ENCODE assay signal across 7 mouse cellular contexts in the genomic region with DNA sequence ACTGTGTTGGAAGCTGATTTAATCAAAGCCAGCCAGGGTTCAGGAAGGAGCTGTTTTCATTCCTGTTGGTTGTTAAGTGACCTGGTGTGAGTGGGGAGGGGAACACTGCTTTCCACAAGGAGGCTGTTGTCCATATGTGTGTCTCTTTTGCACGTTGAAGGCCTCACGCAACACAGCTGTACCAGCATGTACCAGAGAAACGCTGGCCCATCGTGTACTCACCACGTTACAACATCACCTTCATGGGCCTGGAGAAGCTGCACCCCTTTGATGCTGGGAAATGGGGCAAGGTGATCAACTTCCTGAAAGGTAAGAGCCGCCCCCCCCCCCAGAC. TPM values are rescaled to one million over a fixed set of nuclear protein-coding genes. Genes with fewer than 3 reads are reported as not detected.
DNase-seq lines count a peak whose midpoint lies in the region; ATAC-seq and TF ChIP-seq lines count a peak whose summit lies in the region.

No protein-coding gene starts in this region.

- WGBS in lung, adult 2 months: 45% methylated on average over 5 of the region's 6 CpGs
- WGBS in intestine, embryonic 16.5 days: 28% methylated on average over 5 of the region's 6 CpGs
- WGBS in neural tube, embryonic 14.5 days: 35% methylated on average over 5 of the region's 6 CpGs

- no peaks in the 10 kb centered on the region for H3K9me3 ChIP-seq in intestine, embryonic 16.5 days (ENCODE audit: control insufficient read depth, low read length)
- H3K9me3 ChIP-seq in neural tube, embryonic 14.5 days (ENCODE audit: control insufficient read depth, low read length): no peaks in the 10 kb centered on the region

- no peak for ATAC-seq in intestine, embryonic 16.5 days
- no peak for ATAC-seq in neural tube, embryonic 14.5 days (ENCODE audit: low read depth)

- no peak overlapping the region for H3K27ac ChIP-seq in embryonic fibroblast, embryonic 13.5 days (ENCODE audit: insufficient read depth, low read length)
- peak overlapping the region; percentile 60; the same call in 1 of the 2 replicates for H3K27ac ChIP-seq in intestine, embryonic 16.5 days (ENCODE audit: low read length)
- H3K27ac ChIP-seq in neural tube, embryonic 14.5 days (ENCODE audit: low read depth, low read length): peak overlapping the region; percentile 85

- H3K27me3 ChIP-seq in intestine, embryonic 16.5 days (replicated peaks; ENCODE audit: control insufficient read depth, insufficient read depth, low read length): no peaks in the 10 kb centered on the region
- H3K27me3 ChIP-seq in neural tube, embryonic 14.5 days (ENCODE audit: control insufficient read depth, insufficient read depth, low read length): no peaks in the 10 kb centered on the region

- H3K9ac ChIP-seq in intestine, embryonic 16.5 days (ENCODE audit: low read depth, low read length): peak overlapping the region; percentile 78
- peak overlapping the region; percentile 69 for H3K9ac ChIP-seq in neural tube, embryonic 14.5 days (replicated peaks; ENCODE audit: low read depth, low read length)

- peak overlapping the region; percentile 85 for H3K4me2 ChIP-seq in intestine, embryonic 16.5 days (ENCODE audit: low read depth, low read length)
- H3K4me2 ChIP-seq in neural tube, embryonic 14.5 days (ENCODE audit: low read depth, low read length): peak overlapping the region; percentile 70

- DNase-seq in lung, adult 2 months: no peak
- DNase-seq in lung, postnatal 36 days: no peak
- no peak for DNase-seq in kidney, adult 8-10 months
- no peak for DNase-seq in cerebellum, postnatal 10 days

- no peaks in the 10 kb centered on the region for H3K36me3 ChIP-seq in intestine, embryonic 16.5 days (ENCODE audit: control insufficient read depth, insufficient read depth, low read length)
- H3K36me3 ChIP-seq in neural tube, embryonic 14.5 days (ENCODE audit: control insufficient read depth, insufficient read depth, low read length): no peaks in the 10 kb centered on the region

- TF ChIP-seq POLR2A in lung, adult 2 months (IDR thresholded peaks at IDR 0.05; ENCODE audit: borderline replicate concordance, extremely low read depth, low read depth, low read length): no peak
- TF ChIP-seq POLR2A in embryonic fibroblast, embryonic 13.5 days (IDR thresholded peaks at IDR 0.05; ENCODE audit: low read depth, low read length): no peak

- no peak for TF ChIP-seq CTCF in lung, adult 2 months (IDR thresholded peaks at IDR 0.05; ENCODE audit: insufficient read depth, low read length)
- no peak for TF ChIP-seq CTCF in embryonic fibroblast, embryonic 13.5 days (IDR thresholded peaks at IDR 0.05; ENCODE audit: borderline replicate concordance, insufficient read depth, low read length)

- peaks cover 4% of the 10 kb centered on the region; the same call in 1 of the 2 replicates for H3K4me1 ChIP-seq in lung, adult 2 months (ENCODE audit: control insufficient read depth, insufficient read depth, low read length)
- 0 out of 2 replicates have a peak, but pooled peaks cover 3% of the 10 kb centered on the region for H3K4me1 ChIP-seq in embryonic fibroblast, embryonic 13.5 days (ENCODE audit: control insufficient read depth, insufficient read depth, low read length)
- H3K4me1 ChIP-seq in intestine, embryonic 16.5 days (ENCODE audit: control insufficient read depth, insufficient read depth, low read length): peaks cover 12% of the 10 kb centered on the region
- H3K4me1 ChIP-seq in neural tube, embryonic 14.5 days (ENCODE audit: control insufficient read depth, insufficient read depth, low read length): peaks cover 54% of the 10 kb centered on the region

- peak overlapping the region; percentile 71 for H3K4me3 ChIP-seq in lung, adult 2 months (replicated peaks; ENCODE audit: extremely low read depth, low read depth, low read length)
- H3K4me3 ChIP-seq in embryonic fibroblast, embryonic 13.5 days (ENCODE audit: insufficient read depth, low read length): peak overlapping the region; percentile 35
- H3K4me3 ChIP-seq in intestine, embryonic 16.5 days (ENCODE audit: low read length): peak overlapping the region; percentile 56
- H3K4me3 ChIP-seq in neural tube, embryonic 14.5 days (ENCODE audit: low read depth, low read length): peak overlapping the region; percentile 63

RNA-seq across cellular contexts. Expression of gene Hdac11, which starts 0.7 kb away (rescaled TPM):
- polyA plus RNA-seq in lung, adult 2 months (2012; rRNA removed): 18.4 and 18.7 TPM in 2 replicates
- polyA plus RNA-seq in embryonic fibroblast, embryonic 13.5 days (2011; ENCODE audit: insufficient read length, low read depth, missing spikeins): 5.4 TPM in 2 replicates
- 7.7 and 9.0 TPM in 2 replicates for polyA plus RNA-seq in intestine, embryonic 16.5 days (2015; fragmentation: Nextera tagmentation; extraction: Ambion mirVana)
- 43.0 and 50.0 TPM in 2 replicates for polyA plus RNA-seq in neural tube, embryonic 14.5 days (2014; fragmentation: Nextera tagmentation; extraction: Ambion mirVana)

RNA-seq across cellular contexts. Expression of gene Nup210, which starts 40.6 kb away (rescaled TPM):
- 25.7 and 40.2 TPM in 2 replicates for polyA plus RNA-seq in lung, adult 2 months (2012; rRNA removed)
- 1.3 TPM in 1 of 2 replicates, not detected in the other for polyA plus RNA-seq in embryonic fibroblast, embryonic 13.5 days (2011; ENCODE audit: insufficient read length, low read depth, missing spikeins)
- polyA plus RNA-seq in intestine, embryonic 16.5 days (2015; fragmentation: Nextera tagmentation; extraction: Ambion mirVana): 13.7 TPM in 2 replicates
- polyA plus RNA-seq in neural tube, embryonic 14.5 days (2014; fragmentation: Nextera tagmentation; extraction: Ambion mirVana): 18.3 and 21.5 TPM in 2 replicates

RNA-seq across cellular contexts. Expression of gene Fbln2, which starts 55.1 kb away (rescaled TPM):
- polyA plus RNA-seq in lung, adult 2 months (2012; rRNA removed): 63.0 and 88.3 TPM in 2 replicates
- 1,102 and 1,873 TPM in 2 replicates for polyA plus RNA-seq in embryonic fibroblast, embryonic 13.5 days (2011; ENCODE audit: insufficient read length, low read depth, missing spikeins)
- 43.6 and 51.0 TPM in 2 replicates for polyA plus RNA-seq in intestine, embryonic 16.5 days (2015; fragmentation: Nextera tagmentation; extraction: Ambion mirVana)
- polyA plus RNA-seq in neural tube, embryonic 14.5 days (2014; fragmentation: Nextera tagmentation; extraction: Ambion mirVana): 9.1 and 32.5 TPM in 2 replicates

Comparison
In these comparisons a context has a peak if more than half of its experiments do, and no peak if none do; other contexts are left out.
1. RNA of gene Fbln2, which starts 55.1 kb away (polyA plus RNA-seq): 1,102 to 1,873 TPM in embryonic fibroblast, embryonic 13.5 days; 63.0 to 88.3 TPM in lung, adult 2 months, 43.6 to 51.0 TPM in intestine, embryonic 16.5 days and 9.1 to 32.5 TPM in neural tube, embryonic 14.5 days; every median in the first group is over 10 times any median in the second.
2. Peak in every context shown above with its lines, with median percentiles within 50 percentile points of each other: H3K4me3 ChIP-seq.